Mouse (Mus musculus): ENCODE results near the gene Acbd4.

Gene Acbd4
- long read RNA-seq, experiment 1, partial matches to known transcripts = 10 of 34 reads
- long read RNA-seq, experiment 1, other reads (novel, unspliced or antisense) = 23 of 34 reads
- long read RNA-seq, experiment 2, partial matches to known transcripts = 13 of 43 reads
- long read RNA-seq, experiment 2, other reads (novel, unspliced or antisense) = 29 of 43 reads

DNA sequence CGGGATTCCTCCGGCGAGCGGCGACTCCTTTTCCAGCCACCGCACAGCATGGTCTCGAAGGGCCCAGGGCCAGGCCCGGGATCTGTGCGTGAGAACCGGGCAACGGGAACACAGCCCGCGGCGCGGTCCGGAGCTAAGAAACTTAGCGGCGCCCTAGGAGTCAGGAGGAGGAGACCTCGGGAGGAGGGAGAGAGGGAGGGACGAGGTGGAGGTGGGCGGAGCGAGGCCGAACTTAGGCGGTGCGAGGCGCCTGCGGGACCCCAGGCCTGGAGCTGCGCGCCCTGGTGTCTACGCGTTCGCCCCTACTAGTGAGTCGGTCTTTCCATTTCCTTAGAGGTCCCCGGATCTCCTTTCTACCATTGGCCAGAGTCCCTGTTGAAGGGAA is at the start of gene Acbd4, which contains the start of gene Plcd3:
Gene Acbd4 (plus strand): TSS at position 202 of the 385 bp plus-strand sequence.
Gene Plcd3 (minus strand): TSS at position 178 of the 385 bp plus-strand sequence.
- intact Hi-C loops (cut with DNase I) = loop anchor here (10.0 kb wide), 1 partner anchor 223 kb away; no protein-coding TSS in a partner anchor

DNA sequence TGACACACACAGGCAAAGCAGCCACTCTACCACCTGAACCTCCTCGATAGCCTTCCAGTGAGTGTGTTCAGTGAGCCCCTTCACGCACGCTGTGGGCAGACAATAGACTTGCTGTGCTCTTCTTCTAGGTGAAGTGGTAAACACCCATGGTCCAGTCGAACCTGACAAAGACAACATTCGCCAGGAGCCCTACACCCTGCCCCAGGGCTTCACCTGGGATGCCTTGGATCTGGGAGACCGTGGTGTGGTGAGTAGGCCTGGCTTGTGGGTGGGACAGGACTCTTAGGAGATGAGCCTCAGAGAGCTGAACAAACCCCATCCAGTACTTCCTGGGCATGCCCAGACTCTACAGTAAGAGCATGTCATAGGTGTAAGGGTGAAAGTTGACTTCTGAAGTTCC is 49.4 kb upstream of the Acbd4 start:
- intact Hi-C loops (cut with DNase I) = loop anchor here (5.0 to 10.0 kb wide), 3 partner anchors 55 to 277 kb away; partner anchors contain the start of gene Gfap

DNA sequence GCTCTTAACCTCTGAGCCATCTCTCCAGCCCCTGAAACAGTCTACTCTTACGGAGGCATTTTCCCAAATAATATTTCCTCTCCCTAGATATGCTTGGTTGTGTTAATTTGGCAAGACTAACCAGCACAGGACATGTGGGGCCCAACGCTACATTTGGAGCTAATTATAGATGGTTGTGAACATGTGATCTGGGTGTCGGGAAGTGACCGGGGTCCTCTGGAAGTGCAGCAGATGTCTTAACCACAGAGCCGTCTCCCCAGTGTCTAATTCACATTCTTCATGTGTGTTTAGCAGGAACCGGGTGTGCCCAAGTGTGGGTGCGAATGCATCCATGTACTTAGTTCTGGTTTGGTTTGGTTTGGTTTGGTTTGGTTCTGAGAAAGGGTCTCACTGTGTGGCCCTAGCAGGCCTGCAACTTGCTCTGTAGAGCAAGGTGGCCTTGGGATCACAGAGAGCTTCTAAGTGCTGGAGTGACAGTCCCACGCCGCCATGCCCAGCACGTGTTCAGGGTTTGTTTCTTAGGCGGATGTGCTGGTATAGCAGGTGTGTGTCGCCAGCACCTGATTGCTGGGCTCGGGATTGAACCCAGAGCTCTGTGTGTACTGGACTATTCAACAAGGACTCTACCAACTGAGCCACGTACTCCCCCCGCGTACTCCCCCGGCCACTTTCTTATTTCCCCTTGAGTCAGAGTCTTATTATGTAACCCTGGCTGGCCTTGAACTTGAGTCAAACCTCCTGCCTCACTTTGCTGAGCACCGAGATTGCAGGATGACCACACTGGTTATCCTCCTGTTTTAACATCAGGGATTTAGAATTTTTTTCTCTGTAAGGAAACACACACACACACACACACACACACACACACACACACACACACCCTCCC is 48.0 kb upstream of the Acbd4 start:
- intact Hi-C loops (cut with DNase I) = loop anchor here (5.0 to 10.0 kb wide), 3 partner anchors 56 to 279 kb away; partner anchors contain the start of gene Gfap

DNA sequence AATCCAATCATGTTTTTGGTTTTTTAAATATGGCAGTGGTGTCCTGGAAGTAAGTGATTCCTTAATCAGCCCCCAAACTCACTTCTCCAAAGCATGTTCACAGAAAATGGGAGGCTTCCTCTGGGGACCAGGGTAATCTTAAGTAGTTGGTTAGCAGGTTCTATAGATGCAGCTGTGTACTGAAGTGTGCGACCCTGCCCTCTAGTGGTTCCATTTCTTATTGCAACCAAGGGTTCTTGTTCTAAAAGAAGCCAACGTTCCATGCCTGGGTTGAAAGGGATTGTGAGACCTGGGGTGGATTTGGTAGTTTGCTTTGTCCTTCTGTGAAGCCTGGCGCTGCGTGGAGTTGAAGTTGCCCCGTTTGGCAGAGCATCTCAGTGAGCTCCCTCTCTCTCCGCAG is 46.7 kb upstream of the Acbd4 start:
- intact Hi-C loops (cut with DNase I) = loop anchor here (5.0 to 10.0 kb wide), 3 partner anchors 57 to 280 kb away; partner anchors contain the start of gene Gfap

DNA sequence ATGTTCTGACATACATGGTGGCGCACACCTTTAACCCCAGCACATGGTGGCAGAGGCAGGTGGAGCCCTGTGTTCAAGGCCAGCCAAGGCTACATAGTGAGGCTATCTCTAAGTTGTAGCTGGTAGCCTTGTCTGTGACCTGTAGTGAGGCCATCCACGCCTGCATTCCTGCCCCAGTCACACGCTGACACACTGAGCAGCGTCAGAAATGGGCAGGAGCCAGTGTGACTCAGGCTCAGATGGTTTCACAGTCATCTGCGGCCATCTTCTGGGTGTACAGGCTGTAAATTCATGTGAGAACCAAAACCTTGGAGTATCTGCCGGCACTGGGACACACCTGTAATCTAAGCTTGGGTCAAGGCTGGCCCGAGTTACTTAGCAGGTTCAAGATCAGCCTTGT is 44.8 kb upstream of the Acbd4 start:
- intact Hi-C loops (cut with DNase I) = loop anchor here (10.0 kb wide), 2 partner anchors 152 to 282 kb away; partner anchors contain the start of gene Gfap

DNA sequence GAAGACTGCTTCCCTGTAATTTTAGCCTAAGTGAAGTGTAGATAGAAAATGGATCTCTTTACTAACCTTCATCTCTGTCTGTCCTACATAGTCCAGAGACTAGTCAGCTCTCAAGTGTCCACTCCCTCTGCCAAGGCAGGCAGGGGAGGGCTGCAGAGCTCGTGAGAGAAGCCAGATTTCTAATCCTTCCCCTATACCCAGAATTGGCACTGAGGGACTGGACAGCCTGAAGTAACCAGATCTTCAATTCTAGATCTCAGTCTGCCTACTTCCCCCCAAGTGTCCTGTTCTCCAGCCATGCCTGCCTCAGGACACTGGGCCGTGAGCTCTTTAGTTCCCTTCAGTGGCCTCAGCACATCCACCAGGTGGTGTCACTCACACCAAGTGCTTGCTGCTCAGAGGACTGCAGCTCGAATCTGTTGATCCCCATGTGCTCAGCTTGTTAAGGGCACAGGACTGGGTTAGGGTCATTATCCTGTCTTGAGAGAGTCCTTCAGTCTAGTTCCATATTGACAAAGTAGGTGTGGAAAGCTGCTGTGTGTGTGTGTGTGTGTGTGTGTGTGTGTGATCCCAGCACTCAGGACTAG is 42.9 kb upstream of the Acbd4 start:
- intact Hi-C loops (cut with DNase I) = loop anchor here (10.0 kb wide), 2 partner anchors 154 to 284 kb away; partner anchors contain the start of gene Gfap

DNA sequence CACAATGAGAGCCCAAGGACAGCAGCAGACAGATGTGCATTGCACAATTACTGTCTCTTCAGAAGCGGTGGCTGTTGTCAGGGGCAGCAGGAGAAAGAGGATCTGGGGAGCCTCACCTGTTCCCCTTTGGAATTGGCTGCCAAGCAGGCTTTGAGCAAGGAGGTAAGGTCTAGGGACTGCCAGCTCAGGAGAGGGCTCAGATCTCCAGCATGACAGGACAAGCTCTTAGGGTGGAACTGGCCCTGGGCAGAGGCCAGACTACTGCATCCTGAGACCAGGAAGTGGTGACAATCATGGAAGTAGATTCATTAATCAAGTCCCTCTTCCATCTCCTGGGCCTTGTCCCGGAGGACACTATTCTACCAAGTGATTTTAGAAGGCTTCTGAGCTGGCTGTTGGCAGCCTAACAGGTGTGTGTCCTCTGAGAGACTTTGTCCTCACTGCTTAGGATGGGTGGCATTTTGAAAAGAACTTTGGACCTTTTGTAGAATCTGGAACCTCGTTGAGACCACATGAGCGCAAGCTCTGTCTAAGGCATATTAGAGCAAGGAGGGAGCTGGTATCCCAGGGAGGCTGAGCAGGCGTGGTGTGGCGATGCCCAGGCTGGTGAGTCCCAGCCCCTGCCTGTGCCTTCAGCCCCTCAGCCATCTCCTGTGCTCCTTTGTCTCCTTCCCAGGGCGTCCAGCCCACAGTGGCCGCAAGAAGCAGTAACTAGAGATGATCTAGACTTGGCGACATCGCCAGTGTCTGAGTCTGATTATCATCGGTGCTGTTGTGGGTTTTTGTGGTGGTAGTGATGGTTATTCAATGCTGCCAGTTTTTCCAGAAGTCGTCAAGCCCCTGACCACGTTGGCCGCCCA is 35.1 kb upstream of the Acbd4 start:
- intact Hi-C loops (cut with DNase I) = no loop called here

DNA sequence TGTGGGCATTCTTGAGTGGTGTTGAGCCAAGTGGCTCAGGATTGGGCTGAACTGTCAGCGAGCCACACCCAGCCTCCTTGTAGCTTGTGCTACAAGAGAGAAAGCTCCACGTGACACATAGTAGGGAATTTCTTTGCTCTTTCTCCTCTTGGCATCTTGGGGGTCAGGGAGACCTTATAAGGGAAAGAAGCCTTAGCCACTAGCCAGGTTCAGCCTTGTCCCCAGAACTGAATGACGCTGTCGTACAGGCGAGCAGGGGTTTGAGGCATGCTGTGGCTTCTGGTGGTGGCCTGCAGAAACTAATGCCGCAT is 34.5 kb upstream of the Acbd4 start:
- intact Hi-C loops (cut with DNase I) = no loop called here

DNA sequence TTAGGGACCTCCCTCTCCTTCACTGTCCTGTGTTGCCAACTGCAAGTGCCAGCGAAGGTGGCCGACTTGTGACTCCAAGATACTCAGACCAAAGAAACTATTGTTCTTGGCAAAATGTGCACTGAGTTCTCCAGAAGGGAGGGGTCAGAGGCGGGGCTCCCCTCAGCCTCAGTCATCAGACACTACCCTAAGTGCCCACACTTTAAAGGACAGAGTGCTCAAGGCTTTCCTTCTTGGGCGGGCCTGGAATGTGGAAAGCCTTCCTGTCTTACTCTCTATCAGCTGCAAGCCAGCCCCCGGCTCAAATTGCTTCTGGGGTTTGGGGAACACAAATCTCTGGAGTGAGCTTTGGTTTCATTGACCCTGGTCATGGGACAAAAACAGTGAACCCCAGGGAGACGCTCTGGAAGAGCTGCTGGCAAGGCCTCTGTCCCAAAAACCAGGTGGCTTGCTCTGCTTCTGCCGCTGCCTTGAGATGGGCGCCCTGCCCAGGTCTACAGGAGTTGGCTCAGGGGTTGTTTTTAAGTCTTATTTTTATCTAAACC is 34.0 kb upstream of the Acbd4 start:
- intact Hi-C loops (cut with DNase I) = no loop called here

DNA sequence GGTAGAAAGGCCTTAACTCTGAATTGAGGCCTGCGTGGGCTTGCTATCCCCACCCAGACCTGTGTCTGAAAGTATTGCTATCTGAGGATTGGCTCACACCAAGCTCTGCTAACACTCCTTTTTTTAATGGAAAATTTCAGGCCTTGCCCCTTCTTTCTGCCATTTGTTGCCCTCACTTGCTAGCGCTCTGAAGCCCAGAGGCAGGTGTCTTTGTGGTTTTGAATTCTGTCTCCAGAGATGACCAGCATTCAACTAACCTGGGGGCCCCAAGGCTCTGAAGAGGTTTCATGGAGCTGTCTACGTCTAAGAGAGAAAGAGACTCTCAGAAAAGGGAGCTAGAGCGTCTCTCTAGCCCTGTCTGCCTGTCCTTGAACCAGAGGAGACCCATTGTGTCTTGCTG is 33.2 kb upstream of the Acbd4 start:
- intact Hi-C loops (cut with DNase I) = no loop called here

DNA sequence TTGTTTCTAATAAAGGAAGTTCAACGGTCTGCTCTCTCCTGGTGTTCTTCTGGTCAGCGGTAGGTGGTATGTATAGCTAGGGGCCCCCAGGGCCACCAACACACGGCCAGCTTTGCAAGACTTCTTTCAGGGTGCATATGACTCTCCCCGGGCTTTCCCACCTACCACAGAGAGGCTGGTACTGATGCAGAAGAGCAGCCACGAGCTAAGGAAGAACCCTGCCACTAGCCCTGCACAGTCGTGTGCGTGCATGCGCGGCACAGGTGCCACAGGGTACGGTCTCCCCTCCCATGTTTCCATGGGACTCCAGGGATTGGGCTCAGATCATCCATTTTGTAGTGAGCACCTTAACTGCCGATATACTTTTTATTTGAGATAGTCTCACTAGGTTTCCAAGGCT is 32.6 kb upstream of the Acbd4 start:
- intact Hi-C loops (cut with DNase I) = no loop called here

DNA sequence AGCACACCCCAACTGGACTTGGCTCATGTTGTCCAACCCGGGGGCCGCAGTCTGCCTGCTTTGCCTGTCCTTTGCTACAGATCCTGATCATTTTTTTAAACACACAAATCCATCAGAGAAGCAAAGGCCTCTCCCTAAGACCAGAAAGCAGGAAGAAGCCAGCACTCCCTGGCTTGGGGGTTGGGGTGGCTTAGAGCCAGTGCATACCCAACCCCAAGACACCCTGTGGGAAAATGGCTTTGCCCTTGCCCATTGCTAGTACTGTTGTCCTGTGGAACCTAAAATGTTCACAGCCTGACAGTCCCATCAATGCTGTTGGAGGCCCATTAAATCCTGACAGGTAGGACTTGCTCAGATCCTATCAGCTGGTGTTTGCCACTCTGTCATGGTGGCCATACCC is 31.8 kb upstream of the Acbd4 start:
- intact Hi-C loops (cut with DNase I) = no loop called here

DNA sequence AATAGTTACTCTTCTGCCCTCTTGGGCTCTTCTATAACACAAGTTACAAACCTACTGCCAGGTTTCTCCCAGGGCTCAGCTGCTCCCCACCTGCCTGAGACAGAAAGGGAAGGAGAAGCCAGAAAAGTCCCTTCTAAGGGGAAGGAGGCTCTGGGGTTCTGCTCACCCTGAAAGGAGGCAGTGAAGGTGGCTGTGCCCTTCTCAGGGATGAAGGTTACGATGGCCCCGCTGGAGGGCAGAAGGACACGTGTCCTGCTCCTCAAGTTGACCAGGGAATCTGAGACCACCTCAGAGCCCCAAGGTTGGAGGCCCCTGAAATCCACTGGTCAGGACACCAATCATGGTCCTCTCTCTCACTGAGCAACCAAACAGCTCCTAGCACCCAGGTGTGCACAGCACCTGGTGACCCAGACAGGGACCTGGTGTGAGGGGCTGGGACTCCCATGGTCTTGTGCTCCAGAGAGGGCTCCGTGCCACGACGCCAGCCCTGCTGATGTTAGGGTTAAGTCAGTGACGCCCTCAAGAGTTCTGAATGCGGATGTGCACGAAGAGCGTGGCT is 31.1 kb upstream of the Acbd4 start:
- intact Hi-C loops (cut with DNase I) = no loop called here

DNA sequence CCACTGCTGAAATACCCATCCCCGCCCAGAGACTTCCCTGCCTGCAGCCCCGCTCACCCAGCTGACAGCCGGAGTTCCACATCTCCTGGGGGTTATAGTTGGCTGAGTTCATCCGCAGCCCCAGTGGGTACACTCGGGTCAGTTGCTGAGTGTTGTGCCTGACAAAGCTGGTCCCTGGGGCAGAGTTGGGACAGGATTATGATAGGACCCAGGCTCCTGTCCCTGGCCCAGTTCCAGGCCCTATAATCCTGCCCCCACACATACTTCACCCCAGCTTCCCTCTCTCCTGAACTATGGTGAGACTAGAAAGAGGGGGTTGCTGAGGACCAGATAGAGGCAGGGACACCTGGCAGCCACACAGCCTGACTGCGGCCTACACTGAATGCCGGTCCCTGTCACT is 27.8 kb upstream of the Acbd4 start:
- intact Hi-C loops (cut with DNase I) = no loop called here

DNA sequence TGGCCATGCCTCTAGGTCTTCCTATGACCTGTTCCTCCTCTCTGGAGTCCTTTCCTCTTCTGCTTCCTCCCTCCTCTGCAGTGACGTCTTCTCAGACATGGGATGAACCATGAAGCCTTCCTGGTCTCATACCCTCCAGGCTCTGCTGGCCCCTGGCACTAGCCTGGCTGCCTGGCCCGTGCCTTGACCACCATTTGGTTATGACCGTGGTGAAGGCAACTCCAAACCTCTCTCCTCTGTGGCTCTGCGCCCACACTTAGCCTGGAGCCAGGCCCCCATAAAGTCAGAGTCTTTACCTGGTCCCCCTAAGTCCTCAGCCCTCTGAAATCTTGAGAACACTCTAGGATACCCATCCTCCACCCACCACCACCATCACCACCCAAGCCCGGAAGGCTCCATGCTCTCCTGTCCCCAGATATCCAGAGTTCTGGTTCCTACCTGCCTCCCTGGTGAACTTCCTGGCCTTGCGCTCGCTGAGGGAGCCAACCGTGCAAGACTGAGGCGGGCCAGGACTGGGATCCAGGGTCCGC is 27.3 kb upstream of the Acbd4 start:
- intact Hi-C loops (cut with DNase I) = no loop called here

DNA sequence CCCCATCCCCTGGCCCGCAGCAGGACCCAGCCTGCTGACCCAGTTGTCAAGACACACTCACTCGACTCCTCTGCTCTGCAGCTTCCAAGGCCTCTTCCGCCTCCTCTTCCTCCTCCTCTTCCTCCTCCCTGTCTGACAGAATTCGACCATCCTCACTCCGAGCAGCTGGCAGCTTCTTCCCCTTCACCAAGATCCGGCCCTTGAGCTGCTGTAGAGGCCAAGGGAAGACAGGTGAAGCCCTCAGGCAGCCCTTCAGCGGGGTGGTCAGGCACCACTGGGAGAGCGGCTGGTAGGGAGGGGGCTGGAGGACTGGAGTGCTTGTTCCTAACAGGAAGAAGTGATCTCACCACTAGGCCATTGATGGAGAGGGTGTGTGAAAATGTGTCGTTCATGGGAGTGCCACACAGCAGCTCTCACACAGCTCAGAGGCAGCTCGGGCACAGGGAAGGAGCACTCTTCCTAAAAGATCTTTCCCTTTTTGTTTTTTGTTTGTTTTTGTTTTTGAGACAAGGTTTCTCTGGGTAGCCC is 26.6 kb upstream of the Acbd4 start:
- intact Hi-C loops (cut with DNase I) = no loop called here

DNA sequence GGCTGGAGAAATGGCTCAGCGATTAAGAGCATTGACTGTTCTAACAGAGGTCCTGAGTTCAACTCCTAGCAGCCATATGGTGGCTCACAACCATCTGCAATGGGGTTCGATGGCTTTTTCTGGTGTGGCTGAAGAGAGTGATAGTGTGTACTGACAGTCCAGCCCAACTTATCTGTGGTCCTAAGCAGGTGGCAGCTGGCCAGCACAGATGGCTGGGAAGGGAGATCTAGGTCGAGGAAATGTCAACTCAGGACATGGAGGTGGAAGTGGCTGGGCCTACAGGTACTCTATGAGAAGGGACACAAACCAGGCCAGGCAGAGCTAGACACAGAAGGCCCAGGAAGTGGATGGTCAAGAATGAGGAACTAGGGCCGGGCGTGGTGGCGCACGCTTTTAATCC is 25.5 kb upstream of the Acbd4 start:
- intact Hi-C loops (cut with DNase I) = no loop called here

DNA sequence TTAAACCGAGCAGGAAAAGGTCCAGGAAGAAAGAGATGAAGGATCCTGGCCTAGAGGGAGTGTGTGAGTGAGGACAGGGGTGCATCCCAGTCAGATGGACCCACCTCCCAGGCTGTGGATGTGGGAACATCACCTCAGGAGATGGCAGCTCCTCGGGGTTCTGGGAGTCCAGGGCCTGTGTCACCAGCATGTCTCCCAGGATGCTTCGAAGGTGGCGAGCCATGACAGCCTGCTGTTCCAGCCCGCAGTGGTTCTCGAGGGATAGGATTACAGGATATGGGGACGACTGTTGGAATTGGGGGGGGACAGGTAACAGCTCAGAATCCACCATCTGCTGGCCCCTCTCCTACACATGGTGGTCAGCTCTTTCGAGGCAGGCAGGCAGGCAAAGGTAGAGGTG is 24.9 kb upstream of the Acbd4 start:
- intact Hi-C loops (cut with DNase I) = no loop called here

DNA sequence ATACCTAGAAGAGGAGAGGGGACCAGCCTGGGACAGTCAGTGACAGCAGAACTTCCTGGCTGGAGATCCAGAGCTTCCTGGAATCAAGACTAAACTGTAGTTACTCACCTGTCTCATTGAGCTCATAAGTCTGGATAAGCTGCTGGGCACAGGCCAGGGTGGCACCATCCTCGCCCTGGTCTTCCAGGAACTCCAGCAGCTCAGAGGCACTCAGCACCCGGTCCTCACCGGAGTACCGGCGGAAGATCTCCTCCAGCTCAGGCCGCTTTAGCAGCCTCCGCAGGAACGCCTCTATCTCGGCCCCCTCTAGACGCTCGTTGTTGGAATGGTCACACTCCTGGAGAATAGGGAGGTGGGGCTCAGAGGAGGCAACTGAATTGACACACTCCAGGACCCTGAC is 23.4 kb upstream of the Acbd4 start:
- intact Hi-C loops (cut with DNase I) = no loop called here
